Mouse (Mus musculus) limb, embryonic 12.5 days (tissue): ENCODE data around the gene Rrp7a. TPM values are rescaled to one million over a fixed set of nuclear protein-coding genes. Genes with fewer than 3 reads are reported as not detected.
A peak's percentile ranks its signal among the peaks of the same experiment; 100 is the strongest.

Experiments
- ATAC-seq: fragments of 200-750 bp; cut with Nextera tagmentation; 2 replicates; pipeline ENCODE4 v1.8.0; 2017; ENCODE audit warnings: low read depth, moderate TSS enrichment; ENCODE audit not compliant: insufficient number of reproducible peaks, insufficient read depth, low FRiP score, low TSS enrichment
- H3K27ac ChIP-seq: fragments of 300-500 bp; sonication (generic); 2 replicates; pipeline ENCODE4 v1.5.1; 2016; ENCODE audit warnings: mild to moderate bottlenecking, moderate library complexity
- H3K27me3 ChIP-seq: fragments of 300-500 bp; sonication (generic); 2 replicates; pipeline ENCODE4 v1.6.1; 2016; ENCODE audit warnings: mild to moderate bottlenecking, moderate library complexity
- H3K36me3 ChIP-seq: fragments of 300-500 bp; sonication (generic); 2 replicates; pipeline ENCODE4 v1.6.1; 2016; ENCODE audit warnings: mild to moderate bottlenecking, moderate library complexity
- H3K4me1 ChIP-seq: fragments of 300-500 bp; sonication (generic); replicated peaks from 2 replicates; pipeline ENCODE4 v1.6.1; 2016
- H3K4me2 ChIP-seq: fragments of 300-500 bp; sonication (generic); 2 replicates; pipeline ENCODE4 v1.6.1; 2016; ENCODE audit warnings: mild to moderate bottlenecking, moderate library complexity
- H3K4me3 ChIP-seq: fragments of 300-500 bp; sonication (generic); replicated peaks from 2 replicates; pipeline ENCODE4 v1.5.1; 2016; ENCODE audit warnings: mild to moderate bottlenecking
- H3K9ac ChIP-seq: fragments of 300-500 bp; sonication (generic); replicated peaks from 2 replicates; pipeline ENCODE4 v1.6.1; 2016; ENCODE audit warnings: mild to moderate bottlenecking, moderate library complexity
- H3K9me3 ChIP-seq: fragments of 300-500 bp; sonication (generic); 2 replicates; pipeline ENCODE4 v1.6.1; 2016; ENCODE audit warnings: mild to moderate bottlenecking, moderate library complexity
- WGBS: fragments of 180-500 bp; shearing (Covaris S2); methylation state at CpG from one replicate; pipeline ENCODE4 v1.1.7; 2016; 5-methylcytosine and 5-hydroxymethylcytosine counted together
- polyA plus RNA-seq: library from polyadenylated mRNA; unstranded; fragments of >200 nt; fragmentation: Nextera tagmentation; extraction: Ambion mirVana; gene quantifications from 2 replicates; pipeline ENCODE4 v1.2.1, GENCODE M21; 2016

Gene Rrp7a
- polyA plus RNA-seq, 1 experiment from 2014 or later = 50.4 TPM

GRCm38 (mm10) chr15:83107814-83108213, 14.8 kb downstream of the Rrp7a start:
- no peak overlapping the region for H3K4me2 ChIP-seq
- no peak for ATAC-seq
- H3K27ac ChIP-seq = no peak overlapping the region
- H3K9ac ChIP-seq = no peak overlapping the region; the same call in 1 of the 2 replicates
- H3K36me3 ChIP-seq = no peaks in the 10 kb centered on the region
- H3K4me3 ChIP-seq = no peak overlapping the region
- peaks cover 6% of the 10 kb centered on the region; the same call in 1 of the 2 replicates for H3K4me1 ChIP-seq
- H3K9me3 ChIP-seq = no peaks in the 10 kb centered on the region
- 0 out of 2 replicates have a peak, but pooled peaks cover 2% of the 10 kb centered on the region for H3K27me3 ChIP-seq
- WGBS = 67% methylated on average over 6 of the region's 6 CpGs

- H3K36me3 ChIP-seq = no peaks in the 10 kb centered on the region
- no peak overlapping the region for H3K4me2 ChIP-seq
- H3K9ac ChIP-seq = no peak overlapping the region
- H3K27me3 ChIP-seq = 0 out of 2 replicates have a peak, but pooled peaks cover 3% of the 10 kb centered on the region
- H3K9me3 ChIP-seq = no peaks in the 10 kb centered on the region
- ATAC-seq = no peak
- H3K4me3 ChIP-seq = no peak overlapping the region
- WGBS = 57% methylated on average over 6 of the region's 6 CpGs
- no peak overlapping the region for H3K27ac ChIP-seq
- no peaks in the 10 kb centered on the region for H3K4me1 ChIP-seq
Measured at GRCm38 (mm10) chr15:83106426-83106825, 16.2 kb downstream of the Rrp7a start.

DNA sequence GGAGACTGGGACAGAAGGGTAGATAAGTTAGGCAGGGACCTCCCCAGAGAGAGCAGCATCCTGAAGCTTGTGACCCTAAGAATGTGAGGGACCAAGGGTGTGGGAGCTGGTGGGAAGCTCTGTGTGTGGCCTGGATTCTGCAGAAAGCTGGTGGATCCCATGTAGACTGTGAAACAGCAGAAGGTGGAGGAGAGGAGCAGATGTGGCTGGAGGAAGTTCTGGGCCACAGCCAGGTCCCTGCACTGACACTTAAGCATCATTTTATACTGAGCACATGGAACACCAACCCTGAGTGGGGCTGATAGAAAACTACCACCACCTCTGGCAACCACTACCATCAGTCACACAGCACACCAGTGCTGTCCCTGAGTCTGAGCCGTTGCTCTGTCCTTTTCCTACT, 19.5 kb downstream of the Rrp7a start:
- WGBS = 64% methylated on average over 1 of the region's 1 CpGs
- no peak for ATAC-seq

GRCm38 (mm10) chr15:83100332-83100662, 22.3 kb downstream of the Rrp7a start:
- H3K4me2 ChIP-seq = peak overlapping the region; percentile 83
- peaks cover 21% of the 10 kb centered on the region for H3K27me3 ChIP-seq
- H3K9ac ChIP-seq = peak overlapping the region; percentile 71
- peak; percentile 38; the same call in 1 of the 2 replicates for ATAC-seq
- H3K4me3 ChIP-seq = peak overlapping the region; percentile 52
- peaks cover 16% of the 10 kb centered on the region for H3K4me1 ChIP-seq
- peak overlapping the region; percentile 31; the same call in 1 of the 2 replicates for H3K27ac ChIP-seq
- WGBS = 3% methylated on average over 8 of the region's 8 CpGs
- no peaks in the 10 kb centered on the region for H3K9me3 ChIP-seq
- H3K36me3 ChIP-seq = no peaks in the 10 kb centered on the region

More for the DNA sequence above, 19.5 kb downstream of the Rrp7a start:
- H3K4me2 ChIP-seq = no peak overlapping the region
- peaks cover 16% of the 10 kb centered on the region for H3K4me1 ChIP-seq
- peaks cover 14% of the 10 kb centered on the region for H3K27me3 ChIP-seq
- H3K9me3 ChIP-seq = no peaks in the 10 kb centered on the region
- H3K36me3 ChIP-seq = no peaks in the 10 kb centered on the region
- no peak overlapping the region for H3K4me3 ChIP-seq
- H3K27ac ChIP-seq = no peak overlapping the region
- no peak overlapping the region for H3K9ac ChIP-seq

GRCm38 (mm10) chr15:83099533-83100331, 22.9 kb downstream of the Rrp7a start:
- Histone ChIP-seq H3K27ac (peak overlapping the region; percentile 29), H3K27me3 (peaks cover 21% of the 10 kb centered on the region), H3K4me1 (peaks cover 16% of the 10 kb centered on the region), H3K9ac (peak overlapping the region; percentile 71), H3K9me3 (no peaks in the 10 kb centered on the region), H3K4me2 (peak overlapping the region; percentile 83), H3K4me3 (peak overlapping the region; percentile 52), H3K36me3 (no peaks in the 10 kb centered on the region)
- peak; percentile 85 for ATAC-seq
- 4% methylated on average over 31 of the region's 31 CpGs for WGBS

DNA sequence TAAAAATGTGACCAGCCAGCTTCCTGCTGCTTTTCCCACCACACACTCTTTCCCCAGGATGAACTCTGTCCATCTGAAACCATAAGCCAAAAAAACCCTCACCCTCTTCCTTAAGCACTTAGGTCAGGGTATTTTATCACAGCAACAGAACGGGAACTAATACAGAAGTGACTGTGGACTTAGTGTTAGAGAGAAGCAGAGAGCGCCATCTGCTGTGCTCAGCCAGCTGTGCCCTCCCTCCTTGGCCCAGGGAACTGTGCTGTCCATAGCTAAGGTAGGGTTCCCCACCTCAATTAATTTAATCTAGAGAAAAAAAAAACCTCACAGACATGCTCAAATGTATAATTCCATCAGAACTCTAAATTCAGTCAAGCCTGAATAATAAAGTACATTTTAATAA, 26.7 kb downstream of the Rrp7a start:
- ATAC-seq = no peak
- WGBS = 56% methylated on average over 2 of the region's 2 CpGs
- H3K9ac ChIP-seq = no peak overlapping the region
- no peak overlapping the region for H3K27ac ChIP-seq
- no peak overlapping the region for H3K4me2 ChIP-seq
- no peaks in the 10 kb centered on the region for H3K36me3 ChIP-seq
- H3K9me3 ChIP-seq = no peaks in the 10 kb centered on the region
- peaks cover 18% of the 10 kb centered on the region for H3K27me3 ChIP-seq
- H3K4me1 ChIP-seq = peaks cover 18% of the 10 kb centered on the region
- no peak overlapping the region for H3K4me3 ChIP-seq

GRCm38 (mm10) chr15:83093687-83094086, 28.9 kb downstream of the Rrp7a start:
- ATAC-seq = no peak
- H3K36me3 ChIP-seq = no peaks in the 10 kb centered on the region

DNA sequence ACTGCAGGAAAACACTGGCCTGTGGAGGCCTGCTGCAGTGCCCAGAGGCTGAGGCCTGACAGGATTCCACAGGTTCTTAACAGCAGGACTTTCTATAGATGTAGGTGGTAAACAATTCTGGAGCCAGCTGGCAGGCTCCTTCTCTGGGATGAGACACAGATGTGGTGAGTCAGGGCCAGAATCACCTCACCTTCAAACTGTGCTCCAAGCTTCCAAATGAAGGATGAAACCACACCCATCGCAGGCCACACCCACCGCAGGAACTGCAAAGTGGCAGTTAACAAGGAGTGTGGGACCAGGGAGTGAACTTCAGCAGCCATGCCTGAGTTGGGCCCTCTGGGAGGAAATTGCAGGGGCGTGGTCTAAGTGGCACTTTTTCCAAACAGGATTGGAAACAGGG, 31.7 kb downstream of the Rrp7a start:
- H3K4me2 ChIP-seq = no peak overlapping the region
- WGBS = 23% methylated on average over 3 of the region's 3 CpGs
- H3K27me3 ChIP-seq = peaks cover 35% of the 10 kb centered on the region
- no peaks in the 10 kb centered on the region for H3K9me3 ChIP-seq
- H3K9ac ChIP-seq = no peak overlapping the region
- H3K36me3 ChIP-seq = no peaks in the 10 kb centered on the region
- no peak overlapping the region for H3K4me3 ChIP-seq
- peaks cover 30% of the 10 kb centered on the region for H3K4me1 ChIP-seq
- no peak for ATAC-seq
- H3K27ac ChIP-seq = peak overlapping the region; percentile 31; the same call in 1 of the 2 replicates

More at GRCm38 (mm10) chr15:83093687-83094086, 28.9 kb downstream of the Rrp7a start:
- Histone ChIP-seq H3K27me3 (peaks cover 24% of the 10 kb centered on the region), H3K4me3 (no peak overlapping the region), H3K27ac (no peak overlapping the region), H3K4me1 (peaks cover 19% of the 10 kb centered on the region), H3K9me3 (no peaks in the 10 kb centered on the region), H3K9ac (no peak overlapping the region), H3K4me2 (no peak overlapping the region)
- 76% methylated on average over 2 of the region's 2 CpGs for WGBS

DNA sequence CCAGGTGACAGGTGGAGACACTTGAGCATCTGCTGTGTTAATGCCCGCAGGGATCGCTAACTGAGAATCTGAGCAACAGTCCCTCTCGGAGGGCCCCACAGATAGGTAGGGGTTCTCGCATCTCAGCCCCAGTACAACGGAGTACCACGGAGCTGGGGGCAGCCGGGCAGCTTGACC, 33.3 kb downstream of the Rrp7a start, which contains the start of gene Serhl:
TSS of gene Serhl (plus strand) at position 78 of the 177 bp plus-strand sequence.
- peaks cover 34% of the 10 kb centered on the region for H3K27me3 ChIP-seq
- WGBS = 10% methylated on average over 7 of the region's 7 CpGs
- H3K4me3 ChIP-seq = 0 out of 2 replicates have a peak within 1 kb of the TSS, but pooled peaks have one; percentile 3
- H3K9ac ChIP-seq = no peak within 1 kb of the TSS
- H3K27ac ChIP-seq = peak within 1 kb of the TSS; percentile 45; the same call in 1 of the 2 replicates
- H3K4me2 ChIP-seq = peak within 1 kb of the TSS; percentile 40
- H3K36me3 ChIP-seq = no peaks in the 10 kb centered on the region
- H3K9me3 ChIP-seq = no peaks in the 10 kb centered on the region
- ATAC-seq = no peak
- H3K4me1 ChIP-seq = peaks cover 33% of the 10 kb centered on the region

DNA sequence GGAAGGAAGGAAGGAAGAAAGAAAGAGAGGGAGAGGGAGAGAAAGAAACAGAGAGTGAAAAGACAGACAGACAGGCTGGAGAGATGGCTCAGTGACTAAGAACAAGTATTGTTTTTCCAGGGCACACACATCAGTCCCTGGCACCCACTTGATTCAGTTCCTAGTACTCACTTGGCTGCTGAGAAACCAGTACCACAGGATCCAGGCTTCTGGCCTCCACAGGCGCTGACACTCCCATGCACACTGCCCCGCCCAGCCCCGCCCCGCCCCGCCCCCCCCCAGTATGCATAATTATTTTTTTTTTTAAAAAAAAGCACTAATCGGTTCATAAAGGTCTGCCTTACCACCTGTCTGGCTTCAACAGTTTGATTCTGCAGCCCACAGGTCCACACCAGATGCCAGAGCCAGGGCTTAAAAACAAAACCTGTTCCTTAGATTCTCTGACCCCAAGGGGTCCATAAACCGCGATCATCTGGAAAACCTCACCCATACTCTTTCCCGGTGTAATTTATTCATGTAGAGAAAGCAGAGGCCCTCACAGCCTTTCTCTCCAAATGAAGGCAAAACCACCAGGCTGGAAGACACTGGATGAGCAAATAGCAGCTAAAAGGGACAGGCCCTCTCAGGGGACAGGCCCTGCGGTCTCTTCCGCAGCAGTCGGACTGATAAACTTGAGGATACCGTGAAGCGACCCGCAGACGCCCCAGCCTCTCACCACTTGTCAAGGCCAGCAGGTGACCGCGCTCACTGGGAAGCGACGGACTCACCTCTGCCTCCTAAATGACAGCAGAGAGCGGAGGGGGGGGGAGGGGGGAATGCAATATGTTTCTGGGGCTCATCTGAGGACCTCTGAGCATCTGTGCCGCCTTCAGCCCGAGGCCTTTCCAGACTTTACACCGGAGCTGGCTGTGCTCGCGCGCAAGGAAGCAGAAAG, 33.8 kb downstream of the Rrp7a start:
- Histone ChIP-seq H3K27ac (peak overlapping the region; percentile 45; the same call in 1 of the 2 replicates), H3K36me3 (no peaks in the 10 kb centered on the region), H3K9ac (no peak overlapping the region), H3K4me2 (peak overlapping the region; percentile 40), H3K4me3 (0 out of 2 replicates have a peak overlapping the region, but pooled peaks have one; percentile 3), H3K4me1 (peaks cover 38% of the 10 kb centered on the region), H3K9me3 (no peaks in the 10 kb centered on the region), H3K27me3 (peaks cover 34% of the 10 kb centered on the region)
- no peak for ATAC-seq
- 3% methylated on average over 27 of the region's 27 CpGs for WGBS

DNA sequence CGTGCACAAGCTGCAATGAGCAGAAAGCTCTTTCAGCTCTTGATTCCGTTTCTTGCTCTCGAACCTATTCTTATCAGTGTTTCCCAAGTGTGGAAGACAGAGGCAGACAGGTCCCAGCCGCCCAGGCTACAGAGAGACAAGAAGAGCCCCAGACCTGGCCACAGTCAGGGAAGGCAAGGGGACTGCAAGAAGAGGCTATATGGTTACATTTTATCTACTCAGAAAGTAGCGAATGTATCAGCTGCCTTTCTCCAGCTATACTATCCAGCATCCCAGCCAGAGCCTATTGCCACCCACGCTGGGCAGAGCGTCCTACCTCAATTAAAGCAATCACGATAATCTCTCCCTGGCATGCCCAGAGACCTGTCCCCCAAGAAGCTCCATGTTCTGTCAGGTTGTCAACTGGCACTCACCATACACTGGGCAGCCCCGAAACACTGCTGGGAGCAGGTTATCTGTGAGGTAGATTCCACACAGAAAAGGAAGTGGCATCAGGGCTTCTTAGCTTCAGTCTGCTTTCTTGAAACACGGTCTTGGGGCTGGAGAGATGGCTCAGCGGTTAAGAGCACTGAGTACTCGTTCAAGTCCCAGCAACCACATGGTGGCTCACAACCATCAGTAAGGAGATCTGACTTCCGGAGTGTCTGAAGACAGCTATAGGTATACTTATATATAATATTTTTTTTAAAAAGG, 35.8 kb downstream of the Rrp7a start:
- no peaks in the 10 kb centered on the region for H3K36me3 ChIP-seq
- WGBS = 82% methylated on average over 13 of the region's 13 CpGs
- H3K9me3 ChIP-seq = no peaks in the 10 kb centered on the region
- H3K4me2 ChIP-seq = no peak overlapping the region
- peaks cover 38% of the 10 kb centered on the region for H3K4me1 ChIP-seq
- H3K27me3 ChIP-seq = peaks cover 41% of the 10 kb centered on the region
- ATAC-seq = no peak
- H3K27ac ChIP-seq = no peak overlapping the region
- no peak overlapping the region for H3K9ac ChIP-seq
- H3K4me3 ChIP-seq = no peak overlapping the region
